ENCODE assay signal across 8 mouse cellular contexts in the genomic region with DNA sequence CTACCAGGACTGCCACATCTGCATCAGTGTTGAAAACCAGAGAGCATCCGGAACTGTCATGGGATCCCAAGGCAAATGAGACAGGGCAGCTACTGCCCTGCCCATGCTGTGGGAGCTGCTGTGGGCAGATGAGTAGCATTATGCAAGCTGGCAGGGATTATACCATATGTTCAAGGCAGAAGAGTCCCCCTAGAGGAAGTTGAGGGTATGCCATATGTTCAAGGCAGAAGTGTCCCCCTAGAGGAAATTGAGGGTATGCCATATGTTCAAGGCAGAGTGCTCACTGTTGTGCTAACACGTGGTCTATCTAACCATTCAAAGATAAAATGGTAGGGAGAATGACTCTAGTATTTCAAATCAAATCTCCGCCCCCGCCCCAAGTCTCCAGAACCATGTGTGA.
DNase-seq lines count a peak whose midpoint lies in the region; ATAC-seq lines count a peak whose summit lies in the region.

No protein-coding gene starts in this region.

- intact Hi-C loops in heart, postnatal 36 days (cut with DNase I): loop anchor here (5.0 kb wide), 2 partner anchors 124 to 689 kb away; a partner anchor contains a TSS

- DNase-seq in heart, adult 18-20 months: peak; percentile 41 to 49
- no peak for DNase-seq in heart, postnatal 36 days
- DNase-seq in B cell, adult 2 months: peak; percentile 52 to 58
- peak; percentile 73 for DNase-seq in induced T-regulatory cell, adult 2 months (ENCODE audit: low read depth)
- DNase-seq in natural killer cell, adult 2 months (ENCODE audit: low spot score in 2 of 2): peak; percentile 56 to 64
- DNase-seq in urinary bladder, postnatal 14 days (ENCODE audit: low spot score): no peak
- no peak for DNase-seq in gastrocnemius, postnatal 25 days

- ATAC-seq in activated CD4-positive, CD25-positive, alpha-beta regulatory T cell, adult 4 months: peak; percentile 80

Comparison
In these comparisons a context has a peak if more than half of its experiments do, and no peak if none do; other contexts are left out.
1. DNase-seq: peak in heart, adult 18-20 months (2 of 2), B cell, adult 2 months (2 of 2), induced T-regulatory cell, adult 2 months (single experiment) and natural killer cell, adult 2 months (2 of 2); none in heart, postnatal 36 days (0 of 2), urinary bladder, postnatal 14 days (single experiment) and gastrocnemius, postnatal 25 days (single experiment).